Mouse (Mus musculus): ENCODE results near the gene Iqcf3. TPM values are rescaled to one million over a fixed set of nuclear protein-coding genes. Genes with fewer than 3 reads are reported as not detected.

Gene Iqcf3
- polyA plus RNA-seq, 1 experiment from 2014 or later: not detected

GRCm38 (mm10) chr9:106476002-106476923 lies 85.2 kb downstream of the Iqcf3 start:
- DNase-seq (ENCODE audit: low spot score) (peak; percentile 60), ATAC-seq (replicated peaks; ENCODE audit: insufficient number of reproducible peaks, low FRiP score, low TSS enrichment, low read depth) (peak; percentile 46)
- H3K27me3 ChIP-seq (ENCODE audit: control insufficient read depth, insufficient read depth, low read length): no peaks in the 10 kb centered on the region
- peak overlapping the region; percentile 27 for H3K4me2 ChIP-seq (ENCODE audit: low read depth, low read length)
- H3K27ac ChIP-seq (replicated peaks; ENCODE audit: low read depth, low read length): peak overlapping the region; percentile 47
- H3K9me3 ChIP-seq (replicated peaks; ENCODE audit: control insufficient read depth, low read length): no peaks in the 10 kb centered on the region
- WGBS: 31% methylated on average over 16 of the region's 16 CpGs
- H3K9ac ChIP-seq (replicated peaks; ENCODE audit: low read length): peak overlapping the region; percentile 47
- no peaks in the 10 kb centered on the region; the same call in 1 of the 2 replicates for H3K36me3 ChIP-seq (replicated peaks; ENCODE audit: control insufficient read depth, insufficient read depth, low read depth, low read length)
- no peak overlapping the region; the same call in 1 of the 2 replicates for H3K4me3 ChIP-seq (ENCODE audit: low read depth, low read length)
- peaks cover 10% of the 10 kb centered on the region for H3K4me1 ChIP-seq (ENCODE audit: control insufficient read depth, insufficient read depth, low read length)

DNA sequence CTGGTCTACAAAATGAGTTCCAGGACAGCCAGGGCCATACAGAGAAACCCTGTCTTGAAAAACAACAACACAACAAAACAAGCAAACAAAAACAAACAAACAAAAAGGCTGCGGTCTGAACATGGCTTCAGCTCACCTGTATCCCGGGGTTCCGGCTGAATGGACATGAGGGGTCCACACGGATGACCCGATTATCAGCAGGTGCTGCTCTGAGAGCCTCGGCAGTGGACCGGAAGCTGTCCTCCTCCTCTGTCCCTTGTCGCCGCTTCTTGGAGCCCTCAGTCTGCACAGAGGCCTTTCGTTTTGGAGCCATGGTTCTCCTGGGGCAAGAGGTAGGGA lies 85.8 kb downstream of the Iqcf3 start, which contains the start of gene Rrp9:
Rrp9 (plus strand) TSS at position 301 of the 339 bp plus-strand sequence.
- H3K4me1 ChIP-seq (ENCODE audit: control insufficient read depth, insufficient read depth, low read length): peaks cover 10% of the 10 kb centered on the region
- no peak for DNase-seq (ENCODE audit: low spot score)

DNA sequence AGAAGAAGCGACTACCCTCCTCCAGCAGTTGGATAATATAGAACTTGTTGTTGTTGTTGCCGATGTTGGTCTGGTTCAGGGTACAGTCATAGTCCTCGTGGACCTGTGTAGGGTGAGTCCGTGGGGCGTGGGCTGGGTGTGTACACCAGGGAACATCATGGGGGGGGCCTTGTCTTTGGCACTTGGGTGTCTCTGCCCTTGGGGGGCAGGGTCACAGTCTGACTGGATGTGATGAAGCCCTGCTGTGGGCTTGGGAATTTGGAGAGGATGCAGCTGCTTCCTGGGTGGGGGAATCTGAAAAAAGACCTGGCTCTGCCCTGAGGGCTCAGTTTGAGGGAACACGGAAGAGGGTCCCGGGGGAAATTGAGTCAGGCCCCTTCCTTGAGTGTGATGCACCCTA lies 86.4 kb downstream of the Iqcf3 start:
- DNase-seq (ENCODE audit: low spot score) (no peak), ATAC-seq (replicated peaks; ENCODE audit: insufficient number of reproducible peaks, low FRiP score, low TSS enrichment, low read depth) (no peak)
- H3K9me3 ChIP-seq (replicated peaks; ENCODE audit: control insufficient read depth, low read length): no peaks in the 10 kb centered on the region
- H3K9ac ChIP-seq (replicated peaks; ENCODE audit: low read length): no peak overlapping the region
- WGBS: 67% methylated on average over 7 of the region's 7 CpGs
- H3K4me3 ChIP-seq (ENCODE audit: low read depth, low read length): no peak overlapping the region
- no peak overlapping the region for H3K27ac ChIP-seq (replicated peaks; ENCODE audit: low read depth, low read length)
- no peaks in the 10 kb centered on the region for H3K36me3 ChIP-seq (replicated peaks; ENCODE audit: control insufficient read depth, insufficient read depth, low read depth, low read length)
- H3K27me3 ChIP-seq (ENCODE audit: control insufficient read depth, insufficient read depth, low read length): no peaks in the 10 kb centered on the region
- H3K4me1 ChIP-seq (ENCODE audit: control insufficient read depth, insufficient read depth, low read length): peaks cover 10% of the 10 kb centered on the region
- no peak overlapping the region for H3K4me2 ChIP-seq (ENCODE audit: low read depth, low read length)

More for the DNA sequence above, 85.8 kb downstream of the Iqcf3 start, which contains the start of gene Rrp9:
- no peaks in the 10 kb centered on the region for H3K9me3 ChIP-seq (replicated peaks; ENCODE audit: control insufficient read depth, low read length)
- peak within 1 kb of the TSS; percentile 47 for H3K9ac ChIP-seq (replicated peaks; ENCODE audit: low read length)
- 81% methylated on average over 10 of the region's 10 CpGs for WGBS
- H3K4me3 ChIP-seq (ENCODE audit: low read depth, low read length): no peak within 1 kb of the TSS; the same call in 1 of the 2 replicates
- no peaks in the 10 kb centered on the region for H3K36me3 ChIP-seq (replicated peaks; ENCODE audit: control insufficient read depth, insufficient read depth, low read depth, low read length)
- ATAC-seq (replicated peaks; ENCODE audit: insufficient number of reproducible peaks, low FRiP score, low TSS enrichment, low read depth): no peak
- peak within 1 kb of the TSS; percentile 47 for H3K27ac ChIP-seq (replicated peaks; ENCODE audit: low read depth, low read length)
- H3K27me3 ChIP-seq (ENCODE audit: control insufficient read depth, insufficient read depth, low read length): no peaks in the 10 kb centered on the region
- peak within 1 kb of the TSS; percentile 27 for H3K4me2 ChIP-seq (ENCODE audit: low read depth, low read length)

DNA sequence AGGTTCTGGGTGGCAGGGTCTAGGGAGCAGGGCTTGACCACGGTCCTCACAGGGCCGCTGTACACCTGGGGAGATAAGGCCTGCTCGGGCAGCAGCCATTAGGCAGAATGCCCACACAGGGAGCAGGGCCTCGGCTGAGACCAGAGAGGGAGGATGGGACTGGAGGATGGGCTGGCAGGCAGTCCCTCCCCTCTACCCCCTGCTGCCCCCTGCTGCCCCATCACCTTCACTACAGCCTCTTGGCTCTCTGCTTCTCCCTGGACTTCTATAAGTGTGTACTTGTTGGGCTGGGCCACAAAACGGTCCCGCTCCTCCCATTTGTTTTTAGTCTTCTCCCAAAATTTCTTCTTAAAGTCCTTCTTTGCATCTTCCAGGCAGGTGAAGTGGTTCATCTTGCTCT lies 87.0 kb downstream of the Iqcf3 start:
- no peak overlapping the region for H3K4me3 ChIP-seq (ENCODE audit: low read depth, low read length)
- DNase-seq (ENCODE audit: low spot score): peak; percentile 75
- no peaks in the 10 kb centered on the region for H3K36me3 ChIP-seq (replicated peaks; ENCODE audit: control insufficient read depth, insufficient read depth, low read depth, low read length)
- no peaks in the 10 kb centered on the region for H3K27me3 ChIP-seq (ENCODE audit: control insufficient read depth, insufficient read depth, low read length)
- no peak; the same call in 1 of the 2 replicates for ATAC-seq (replicated peaks; ENCODE audit: insufficient number of reproducible peaks, low FRiP score, low TSS enrichment, low read depth)
- H3K9ac ChIP-seq (replicated peaks; ENCODE audit: low read length): peak overlapping the region; percentile 32
- H3K4me2 ChIP-seq (ENCODE audit: low read depth, low read length): peak overlapping the region; percentile 29; the same call in 1 of the 2 replicates
- peaks cover 10% of the 10 kb centered on the region for H3K4me1 ChIP-seq (ENCODE audit: control insufficient read depth, insufficient read depth, low read length)
- no peak overlapping the region for H3K27ac ChIP-seq (replicated peaks; ENCODE audit: low read depth, low read length)
- H3K9me3 ChIP-seq (replicated peaks; ENCODE audit: control insufficient read depth, low read length): no peaks in the 10 kb centered on the region
- WGBS: 3% methylated on average over 6 of the region's 6 CpGs

DNA sequence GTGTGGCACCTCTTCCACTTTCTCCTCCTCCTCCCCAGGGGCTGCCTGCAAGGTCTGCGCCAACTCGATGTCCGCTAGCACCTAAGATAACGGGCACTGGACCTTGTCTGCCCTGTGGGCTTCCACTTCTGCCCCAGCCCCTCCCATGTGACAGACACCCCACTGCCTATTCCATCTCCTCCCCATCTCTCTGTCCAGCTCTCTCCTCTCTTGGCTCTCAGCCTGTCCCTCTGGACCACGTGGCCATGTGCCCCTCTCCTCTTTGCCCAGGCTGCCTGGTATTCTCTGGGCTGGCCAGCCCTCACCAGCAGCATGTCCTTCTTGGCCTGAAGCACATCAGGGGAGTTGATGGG lies 87.7 kb downstream of the Iqcf3 start:
- H3K36me3 ChIP-seq (replicated peaks; ENCODE audit: control insufficient read depth, insufficient read depth, low read depth, low read length): no peaks in the 10 kb centered on the region
- H3K4me1 ChIP-seq (ENCODE audit: control insufficient read depth, insufficient read depth, low read length): peaks cover 10% of the 10 kb centered on the region
- H3K27ac ChIP-seq (replicated peaks; ENCODE audit: low read depth, low read length): no peak overlapping the region
- H3K4me2 ChIP-seq (ENCODE audit: low read depth, low read length): no peak overlapping the region
- DNase-seq (ENCODE audit: low spot score) (no peak), ATAC-seq (replicated peaks; ENCODE audit: insufficient number of reproducible peaks, low FRiP score, low TSS enrichment, low read depth) (no peak)
- H3K4me3 ChIP-seq (ENCODE audit: low read depth, low read length): no peak overlapping the region
- WGBS: 69% methylated on average over 5 of the region's 5 CpGs
- H3K27me3 ChIP-seq (ENCODE audit: control insufficient read depth, insufficient read depth, low read length): no peaks in the 10 kb centered on the region
- H3K9ac ChIP-seq (replicated peaks; ENCODE audit: low read length): peak overlapping the region; percentile 32; the same call in 1 of the 2 replicates
- no peaks in the 10 kb centered on the region for H3K9me3 ChIP-seq (replicated peaks; ENCODE audit: control insufficient read depth, low read length)

DNA sequence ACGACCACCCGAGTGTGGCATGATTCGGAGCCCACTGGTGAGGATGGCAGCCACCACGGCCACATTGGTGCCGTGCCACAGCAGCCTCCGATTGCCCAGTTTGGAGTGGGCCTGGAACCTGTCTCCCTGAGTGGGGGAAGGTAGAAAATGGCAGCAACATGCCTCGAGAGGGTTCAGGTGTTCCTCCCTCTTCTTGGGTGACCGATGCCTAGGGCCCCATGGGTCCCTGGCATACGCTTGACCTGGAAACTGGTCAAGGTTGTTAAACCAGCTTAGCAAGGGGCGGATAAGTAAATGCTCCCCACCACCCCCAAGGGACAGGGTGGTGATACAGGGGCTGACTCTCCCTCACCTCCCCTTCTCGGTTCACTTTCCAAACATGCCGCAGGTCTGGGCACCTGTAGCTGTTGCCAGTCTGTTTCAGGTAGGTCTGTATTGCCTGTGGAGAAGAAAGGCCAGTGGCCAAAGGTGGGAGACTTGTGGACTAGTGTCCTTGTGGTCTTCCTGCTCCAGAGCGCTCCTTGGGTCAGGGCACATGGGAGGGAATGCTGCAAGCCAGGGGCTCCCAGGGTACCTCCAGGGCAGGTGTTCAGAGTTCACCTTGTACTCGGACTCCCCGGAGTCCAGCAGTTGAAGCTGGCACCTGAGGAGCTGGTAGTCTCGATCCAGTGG lies 88.2 kb downstream of the Iqcf3 start:
- 93% methylated on average over 16 of the region's 16 CpGs for WGBS
- H3K4me3 ChIP-seq (ENCODE audit: low read depth, low read length): no peak overlapping the region
- peaks cover 10% of the 10 kb centered on the region for H3K4me1 ChIP-seq (ENCODE audit: control insufficient read depth, insufficient read depth, low read length)
- no peaks in the 10 kb centered on the region for H3K36me3 ChIP-seq (replicated peaks; ENCODE audit: control insufficient read depth, insufficient read depth, low read depth, low read length)
- no peak overlapping the region for H3K27ac ChIP-seq (replicated peaks; ENCODE audit: low read depth, low read length)
- ATAC-seq (replicated peaks; ENCODE audit: insufficient number of reproducible peaks, low FRiP score, low TSS enrichment, low read depth) (no peak), DNase-seq (ENCODE audit: low spot score) (no peak)
- H3K27me3 ChIP-seq (ENCODE audit: control insufficient read depth, insufficient read depth, low read length): no peaks in the 10 kb centered on the region
- H3K9ac ChIP-seq (replicated peaks; ENCODE audit: low read length): no peak overlapping the region
- H3K4me2 ChIP-seq (ENCODE audit: low read depth, low read length): no peak overlapping the region
- no peaks in the 10 kb centered on the region for H3K9me3 ChIP-seq (replicated peaks; ENCODE audit: control insufficient read depth, low read length)

GRCm38 (mm10) chr9:106472321-106472720 lies 89.1 kb downstream of the Iqcf3 start:
- H3K27me3 ChIP-seq (ENCODE audit: control insufficient read depth, insufficient read depth, low read length): no peaks in the 10 kb centered on the region
- ATAC-seq (replicated peaks; ENCODE audit: insufficient number of reproducible peaks, low FRiP score, low TSS enrichment, low read depth) (no peak), DNase-seq (ENCODE audit: low spot score) (no peak)
- H3K9ac ChIP-seq (replicated peaks; ENCODE audit: low read length): no peak overlapping the region
- no peak overlapping the region for H3K4me3 ChIP-seq (ENCODE audit: low read depth, low read length)
- 63% methylated on average over 4 of the region's 4 CpGs for WGBS
- no peaks in the 10 kb centered on the region for H3K9me3 ChIP-seq (replicated peaks; ENCODE audit: control insufficient read depth, low read length)
- H3K27ac ChIP-seq (replicated peaks; ENCODE audit: low read depth, low read length): no peak overlapping the region
- peaks cover 10% of the 10 kb centered on the region for H3K4me1 ChIP-seq (ENCODE audit: control insufficient read depth, insufficient read depth, low read length)
- no peak overlapping the region for H3K4me2 ChIP-seq (ENCODE audit: low read depth, low read length)
- H3K36me3 ChIP-seq (replicated peaks; ENCODE audit: control insufficient read depth, insufficient read depth, low read depth, low read length): no peaks in the 10 kb centered on the region

GRCm38 (mm10) chr9:106471892-106472291 lies 89.5 kb downstream of the Iqcf3 start:
- Histone ChIP-seq H3K9ac (replicated peaks; ENCODE audit: low read length) (peak overlapping the region; percentile 1; the same call in 1 of the 2 replicates), H3K4me3 (ENCODE audit: low read depth, low read length) (no peak overlapping the region), H3K27me3 (ENCODE audit: control insufficient read depth, insufficient read depth, low read length) (no peaks in the 10 kb centered on the region), H3K4me1 (ENCODE audit: control insufficient read depth, insufficient read depth, low read length) (peaks cover 10% of the 10 kb centered on the region), H3K9me3 (replicated peaks; ENCODE audit: control insufficient read depth, low read length) (no peaks in the 10 kb centered on the region), H3K4me2 (ENCODE audit: low read depth, low read length) (no peak overlapping the region), H3K36me3 (replicated peaks; ENCODE audit: control insufficient read depth, insufficient read depth, low read depth, low read length) (no peaks in the 10 kb centered on the region), H3K27ac (replicated peaks; ENCODE audit: low read depth, low read length) (no peak overlapping the region)
- DNase-seq (ENCODE audit: low spot score) (peak; percentile 64), ATAC-seq (replicated peaks; ENCODE audit: insufficient number of reproducible peaks, low FRiP score, low TSS enrichment, low read depth) (no peak)
- WGBS: 6% methylated on average over 5 of the region's 5 CpGs

Measured in embryonic facial prominence, embryonic 11.5 days (tissue).